Mouse (Mus musculus): ENCODE measurements around the gene Tnik.

Gene Tnik

DNA sequence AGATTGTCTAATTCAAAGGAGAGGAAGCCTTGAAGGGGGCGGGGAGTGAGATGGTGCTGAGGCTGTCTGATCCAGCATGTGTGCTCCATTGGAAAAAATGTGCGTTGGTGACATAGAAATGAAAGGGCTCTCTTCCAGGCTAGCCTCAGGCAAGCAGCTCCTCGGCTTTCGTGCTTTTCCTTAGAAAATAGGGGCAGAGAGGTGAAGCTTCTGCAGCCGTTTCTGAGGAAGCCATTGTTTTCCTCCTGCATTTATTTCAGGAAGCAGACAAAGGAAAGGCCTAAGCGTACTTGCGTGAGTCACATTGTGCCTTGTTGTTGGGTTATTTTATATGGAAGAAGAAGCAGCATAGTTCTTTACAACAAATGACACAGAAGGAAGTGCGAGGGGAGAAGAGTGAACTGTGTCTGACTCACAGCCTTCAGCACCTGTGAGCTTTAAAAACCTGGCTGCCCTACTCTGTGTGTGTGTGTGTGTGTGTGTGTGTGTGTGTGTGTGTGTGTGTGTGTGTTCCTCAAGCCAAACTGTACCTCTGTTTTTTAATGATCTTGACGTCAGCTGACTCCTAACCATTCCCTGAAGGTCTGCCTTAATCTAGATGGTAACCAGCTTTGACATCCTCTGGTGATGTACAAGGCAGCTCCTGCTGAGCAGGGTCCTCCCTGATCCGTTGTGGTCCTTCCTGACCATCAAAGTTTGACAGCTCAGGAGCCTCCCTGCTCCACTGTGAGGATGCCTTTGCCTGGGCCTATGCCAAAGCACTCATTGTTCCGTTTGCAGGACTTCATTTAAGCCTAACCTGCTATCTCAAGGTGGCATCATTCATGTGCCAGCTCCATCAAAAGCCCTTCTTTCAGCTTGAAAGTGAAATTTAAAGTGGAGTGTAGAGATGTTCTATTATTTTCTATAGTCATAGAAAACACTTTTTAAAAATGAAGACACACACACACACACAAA, 228.3 kb downstream of the Tnik start:
- DNase-seq = no peak

DNA sequence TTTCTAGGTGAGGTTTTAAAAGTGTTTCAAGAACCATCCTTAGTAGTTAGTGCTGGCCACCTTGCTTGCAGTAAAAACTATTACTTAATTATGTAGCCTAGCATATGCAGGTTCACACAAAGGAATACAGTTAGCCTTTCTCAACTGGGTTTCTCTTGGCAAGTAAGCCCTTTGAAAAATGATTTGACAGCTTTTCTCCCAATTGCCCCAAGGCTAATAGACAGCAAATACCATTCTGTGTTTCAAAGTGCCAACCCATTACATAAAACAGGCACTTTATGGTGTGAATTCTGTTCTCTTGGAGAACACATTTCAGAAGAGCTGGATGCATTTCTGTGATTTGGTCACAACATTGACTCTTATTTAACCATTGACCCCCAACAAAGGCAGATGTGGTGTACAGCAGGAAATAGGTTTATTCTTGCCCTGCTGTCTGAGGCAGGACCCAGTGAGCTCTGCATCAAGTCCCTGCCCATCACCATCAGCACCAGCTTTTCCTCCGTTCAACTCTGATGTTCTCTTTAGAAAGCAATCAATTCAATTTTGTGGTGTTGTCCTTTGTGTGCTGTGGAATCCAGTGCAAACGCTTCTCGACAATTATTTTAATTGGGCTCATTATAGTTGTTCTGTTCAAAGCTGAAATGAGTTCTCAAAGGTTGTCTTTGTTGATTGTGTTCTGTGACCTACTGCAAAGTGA, 233.9 kb downstream of the Tnik start:
- DNase-seq = no peak

DNA sequence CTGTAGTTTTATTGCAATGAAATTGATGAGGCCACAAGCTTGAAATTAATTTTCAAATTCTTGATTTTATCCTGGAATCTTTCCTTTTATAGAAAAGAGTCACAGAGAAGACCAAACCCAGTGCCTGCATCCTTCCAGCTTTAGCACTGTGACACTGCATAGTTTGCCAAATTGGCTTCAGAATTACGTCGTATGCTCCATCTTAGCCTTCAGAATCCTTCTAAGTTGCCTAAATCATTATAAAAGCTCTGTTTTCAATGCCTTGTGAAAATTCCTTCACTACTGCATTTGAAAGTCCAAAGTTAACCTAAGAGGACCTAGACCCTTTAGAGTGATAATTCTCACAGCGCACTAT, 234.5 kb downstream of the Tnik start:
- DNase-seq = no peak

DNA sequence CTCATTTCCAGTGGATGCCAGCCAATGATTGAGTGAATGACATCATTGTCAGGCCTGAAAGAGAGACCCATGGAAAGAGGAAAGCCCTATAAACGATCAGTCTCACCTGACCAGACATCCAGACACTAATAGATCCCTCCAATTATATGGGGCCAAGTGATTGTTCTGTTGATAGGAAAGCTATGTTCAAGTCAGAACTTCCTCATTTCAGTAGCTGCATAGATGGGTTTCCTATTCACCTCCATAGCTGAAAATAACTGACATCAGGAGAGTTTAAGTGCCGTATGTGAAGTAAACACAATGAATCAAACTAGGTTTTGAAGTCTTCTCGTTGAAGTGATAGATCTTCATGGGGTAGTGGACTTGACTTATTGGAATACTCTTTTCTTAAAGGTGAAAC, 239.7 kb downstream of the Tnik start:
- no peak for DNase-seq

DNA sequence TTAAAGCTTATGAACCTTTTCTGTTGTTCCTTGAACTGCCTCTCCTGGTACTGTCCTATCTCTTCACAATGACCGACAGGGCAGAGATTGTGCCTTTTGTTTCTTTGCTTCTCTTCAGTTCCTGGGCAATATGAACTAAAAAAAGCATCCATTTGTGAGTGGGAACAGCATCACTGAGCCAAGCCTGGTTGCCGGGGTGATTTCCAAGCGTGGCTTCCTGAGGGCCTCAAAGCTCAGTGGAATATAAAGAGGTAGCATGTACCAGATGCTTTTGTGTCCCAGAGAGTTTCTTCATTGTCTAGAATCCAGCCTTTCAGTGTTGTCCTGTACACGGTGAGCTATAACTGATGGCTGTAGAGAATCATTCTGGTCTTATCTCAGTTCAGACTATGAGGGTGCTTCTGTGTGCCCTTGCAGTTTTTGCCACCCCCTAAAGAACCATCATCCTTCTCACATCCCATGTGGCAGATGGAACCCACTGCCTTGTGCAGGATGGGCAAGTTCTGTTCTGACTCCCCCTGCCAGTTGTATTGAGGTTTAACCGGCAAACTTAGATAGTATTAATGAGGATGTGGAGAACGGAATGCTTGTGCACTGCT, 246.4 kb downstream of the Tnik start:
- DNase-seq = no peak

DNA sequence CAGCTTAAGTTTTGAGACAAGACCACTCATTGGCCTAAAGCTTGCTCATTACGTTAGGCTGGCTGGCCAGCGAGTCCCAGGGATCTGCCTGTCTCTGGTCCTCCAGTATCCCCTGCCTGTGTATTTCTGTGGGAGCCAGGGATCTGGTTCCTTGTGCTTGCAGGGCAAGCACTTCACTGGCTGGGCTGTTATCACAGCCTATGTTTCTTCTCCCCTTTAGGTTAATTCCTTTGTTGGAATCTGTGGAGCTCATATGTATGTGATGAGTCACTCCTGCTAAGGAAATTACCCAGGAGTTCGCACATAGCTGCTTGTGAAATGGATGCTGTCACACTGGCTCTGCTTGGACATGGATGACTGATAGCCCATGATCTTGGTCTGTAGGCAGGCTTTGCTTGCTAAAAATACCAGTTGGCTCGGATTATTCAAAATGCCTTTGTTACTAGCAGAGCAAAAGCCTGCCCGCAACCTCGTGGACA, 260.0 kb downstream of the Tnik start:
- DNase-seq = no peak

DNA sequence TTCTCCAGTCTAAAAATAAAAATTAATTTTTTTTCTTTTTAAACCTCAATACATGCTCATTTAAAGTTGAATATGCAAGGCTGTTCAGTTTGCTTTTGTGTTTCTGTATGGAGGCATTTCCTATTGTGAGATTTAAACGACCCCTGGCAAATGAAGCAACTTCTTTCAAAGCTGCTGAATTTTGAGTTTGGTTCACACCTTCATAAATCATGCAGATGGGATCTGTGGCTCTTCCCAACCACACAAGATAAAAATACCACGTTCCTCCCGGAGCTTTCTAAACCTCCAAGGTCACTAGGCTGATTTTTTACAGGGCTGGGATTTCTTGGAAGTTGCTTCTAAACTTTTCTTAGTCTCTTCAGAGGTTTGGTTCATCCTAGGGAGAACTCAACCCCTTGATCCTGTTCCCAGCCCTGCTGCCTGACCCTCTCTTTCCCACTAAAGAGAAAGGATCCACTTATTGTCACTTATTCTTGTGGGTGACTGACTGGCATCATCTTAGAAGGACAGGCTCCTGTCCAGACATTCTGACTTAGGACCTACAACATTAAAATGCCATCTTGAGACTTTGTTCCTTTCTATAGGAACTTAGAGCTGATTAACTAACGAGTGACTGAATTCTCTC, 260.6 kb downstream of the Tnik start:
- DNase-seq = no peak

DNA sequence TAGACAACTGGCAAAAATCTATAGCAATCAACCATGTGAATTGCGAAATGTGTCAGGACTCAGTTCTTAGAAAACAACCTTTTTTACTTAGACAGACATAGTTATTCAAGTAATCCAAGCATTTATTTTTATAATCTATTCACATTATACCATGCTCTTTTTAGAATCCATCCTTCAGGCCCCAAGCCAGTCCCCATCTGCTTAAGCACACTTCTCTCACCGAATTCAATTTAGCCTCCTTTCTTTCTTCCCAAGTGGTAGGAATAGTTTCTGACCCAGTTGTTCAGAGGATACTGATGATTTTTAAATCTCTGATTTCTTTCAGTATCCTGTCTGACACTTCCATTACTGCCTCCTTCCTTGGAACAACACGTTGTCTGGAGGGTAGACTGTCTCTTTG, 261.5 kb downstream of the Tnik start:
- DNase-seq = no peak

DNA sequence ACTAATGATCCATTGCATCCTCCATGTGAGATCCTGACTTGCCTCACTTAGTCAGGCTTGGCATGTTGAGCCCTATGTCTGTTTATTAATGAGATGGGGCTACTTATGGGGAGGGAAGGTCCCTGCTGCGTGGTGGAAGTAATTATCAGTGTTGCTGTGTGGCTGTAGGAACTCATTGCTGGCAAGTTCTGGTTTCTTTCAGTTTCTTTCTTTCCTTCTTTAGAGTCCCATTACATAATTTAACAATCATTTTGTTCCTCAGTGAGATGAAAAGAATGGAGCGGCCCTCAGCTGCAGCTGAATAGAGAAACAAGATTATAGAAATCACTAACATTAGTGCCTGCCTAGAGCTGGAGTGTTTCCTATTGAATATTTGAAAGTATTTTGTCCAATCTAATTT, 263.7 kb downstream of the Tnik start:
- no peak for DNase-seq

DNA sequence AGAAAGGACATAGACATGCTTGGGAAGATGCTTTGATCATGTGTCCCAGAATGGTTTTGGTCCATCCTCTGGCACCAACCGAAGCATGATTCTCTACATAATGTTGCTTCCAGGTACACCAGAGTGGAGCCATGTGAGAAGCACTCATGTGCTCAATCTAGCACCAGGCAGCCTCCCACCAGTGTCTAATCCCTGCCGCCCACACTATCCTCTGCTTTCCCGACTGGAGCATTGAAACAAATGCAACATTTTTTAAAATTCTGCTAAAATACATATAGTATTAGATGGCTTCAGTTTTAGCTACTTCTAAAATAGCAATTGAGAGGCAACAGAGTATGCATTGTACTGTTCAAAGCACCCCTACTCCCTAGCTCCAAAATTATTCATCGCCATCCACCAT, 264.2 kb downstream of the Tnik start:
- DNase-seq = no peak

DNA sequence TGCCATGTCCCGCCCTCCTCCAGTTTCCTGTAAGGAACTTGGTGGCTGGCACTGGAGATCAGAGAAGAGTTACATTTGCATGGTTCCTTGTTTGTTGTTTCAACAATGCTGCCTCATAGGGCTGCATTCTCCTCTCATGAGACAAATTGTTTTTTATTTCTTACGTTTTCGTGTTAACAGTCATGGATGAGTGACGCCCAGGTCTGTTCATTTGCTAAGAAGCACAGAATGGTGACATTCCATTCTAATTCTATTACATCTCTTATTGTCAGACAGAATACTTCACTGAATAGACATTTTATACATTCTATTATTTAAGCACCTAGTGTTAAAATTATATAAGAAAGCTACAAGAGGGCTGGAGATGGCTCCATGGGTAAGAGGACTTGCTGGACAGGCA, 266.5 kb downstream of the Tnik start:
- no peak for DNase-seq

DNA sequence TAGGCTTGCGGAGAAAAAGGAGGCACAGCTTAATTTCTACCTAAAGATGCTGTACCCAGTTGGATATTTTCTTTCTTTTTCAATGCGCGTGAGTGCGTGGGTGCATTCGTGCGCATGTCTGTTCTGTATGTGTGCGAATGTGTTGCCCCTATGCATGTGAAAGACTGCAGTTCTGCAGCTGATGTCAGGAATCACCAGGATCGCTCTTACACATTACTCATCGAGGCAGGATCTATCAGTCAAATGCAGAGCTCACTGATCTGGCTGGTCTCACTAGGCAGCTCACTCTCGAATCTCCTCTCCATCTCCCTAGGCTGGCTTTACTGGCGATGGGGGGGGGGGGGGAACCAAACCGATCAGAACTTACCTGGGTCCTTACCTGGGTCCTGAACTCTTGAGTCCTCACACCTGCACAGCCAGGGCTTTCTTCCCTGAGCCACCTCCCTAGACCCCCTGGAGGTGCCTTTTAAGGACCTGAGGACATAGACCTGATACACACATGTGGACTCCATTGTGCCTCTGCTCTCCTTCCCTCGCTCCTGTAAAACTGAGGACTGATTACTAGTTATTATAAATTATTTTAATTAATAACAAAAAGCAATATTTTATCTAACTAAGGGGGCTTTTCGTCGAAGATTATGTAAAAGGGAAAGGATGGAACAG, 268.4 kb downstream of the Tnik start:
- no peak for DNase-seq

DNA sequence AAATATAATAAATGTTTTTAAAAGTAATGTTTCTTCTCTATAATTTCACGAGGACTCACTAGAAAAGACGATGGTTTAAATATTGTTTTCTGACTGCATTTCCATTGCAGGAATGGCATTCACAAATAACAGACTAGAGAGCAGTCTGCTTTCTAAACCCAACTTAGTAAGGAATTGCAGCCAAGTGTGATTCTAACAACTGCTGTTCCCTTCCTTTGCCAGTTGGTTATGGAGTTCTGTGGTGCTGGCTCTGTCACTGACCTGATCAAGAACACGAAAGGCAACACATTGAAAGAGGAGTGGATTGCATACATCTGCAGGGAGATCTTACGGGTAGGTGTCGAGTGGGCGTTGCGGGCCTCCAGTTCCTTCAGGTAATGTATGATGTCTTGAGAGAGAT, 269.7 kb downstream of the Tnik start:
- DNase-seq = no peak

DNA sequence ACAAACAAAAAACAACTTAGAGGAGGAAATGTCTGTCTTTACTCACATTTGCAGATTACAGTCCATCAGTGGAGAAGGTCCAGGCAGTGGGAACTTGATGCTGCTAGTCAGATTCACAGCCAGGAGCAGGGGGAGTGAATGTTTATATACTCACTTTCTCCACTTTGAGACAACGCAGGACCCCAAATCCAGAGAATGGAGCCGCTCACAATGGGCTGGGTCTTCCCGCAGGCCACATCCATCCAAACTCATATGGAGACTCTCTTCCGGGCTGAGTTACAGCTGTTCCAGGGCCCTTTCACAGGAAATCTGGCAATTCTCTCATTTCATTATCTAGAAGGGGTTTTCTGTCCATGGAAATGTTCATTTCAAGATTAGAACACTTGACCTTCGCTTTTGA, 277.1 kb downstream of the Tnik start:
- DNase-seq = no peak

DNA sequence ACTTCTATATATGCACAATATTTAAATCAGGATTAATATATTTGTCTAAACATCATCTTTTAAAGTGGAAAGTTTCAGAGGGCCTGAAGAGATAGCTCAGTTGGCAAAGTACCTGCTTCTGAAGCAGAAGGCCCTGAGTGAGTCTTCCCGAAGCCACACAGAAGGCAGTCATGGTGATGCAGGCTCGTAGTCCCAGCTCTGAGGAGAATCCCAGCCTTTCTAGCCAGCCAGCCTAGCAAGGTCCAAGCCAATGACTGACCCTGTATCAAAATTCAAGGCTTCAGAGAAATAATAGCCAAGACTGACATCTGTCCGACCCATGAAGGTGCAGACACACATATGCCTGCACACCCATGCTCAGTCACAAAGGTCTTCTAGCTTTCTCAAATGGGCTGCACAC, 279.9 kb downstream of the Tnik start:
- no peak for DNase-seq

DNA sequence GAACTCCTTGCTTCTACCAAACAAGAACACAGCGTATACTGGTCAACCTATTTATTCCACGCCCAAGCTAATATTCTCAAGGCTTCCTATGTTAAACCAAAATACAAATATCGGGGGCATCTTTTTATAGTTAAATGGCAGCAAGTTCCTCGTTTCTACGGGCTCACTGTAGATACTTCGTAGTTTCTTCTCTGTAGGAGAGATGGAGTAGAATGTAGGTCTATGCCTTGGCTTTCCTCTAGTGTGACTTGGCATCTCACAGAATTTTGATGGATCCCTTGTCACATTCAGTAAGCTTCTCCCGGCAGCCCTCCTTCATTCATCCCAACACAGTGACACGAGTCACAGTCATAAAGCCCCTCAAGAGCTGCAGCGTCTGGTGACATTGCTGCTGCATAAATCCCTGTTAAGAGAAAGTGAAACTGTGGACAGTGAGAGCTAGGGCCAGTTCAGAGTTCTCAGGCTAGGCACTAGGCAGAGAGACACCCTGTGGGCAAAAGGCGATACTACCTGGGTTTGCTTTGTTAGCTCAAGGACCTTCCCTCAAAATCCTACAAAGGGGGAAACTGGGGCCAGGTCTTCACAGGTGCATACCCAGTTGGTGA, 280.5 kb downstream of the Tnik start:
- peak; percentile 21 to 61 for DNase-seq

DNA sequence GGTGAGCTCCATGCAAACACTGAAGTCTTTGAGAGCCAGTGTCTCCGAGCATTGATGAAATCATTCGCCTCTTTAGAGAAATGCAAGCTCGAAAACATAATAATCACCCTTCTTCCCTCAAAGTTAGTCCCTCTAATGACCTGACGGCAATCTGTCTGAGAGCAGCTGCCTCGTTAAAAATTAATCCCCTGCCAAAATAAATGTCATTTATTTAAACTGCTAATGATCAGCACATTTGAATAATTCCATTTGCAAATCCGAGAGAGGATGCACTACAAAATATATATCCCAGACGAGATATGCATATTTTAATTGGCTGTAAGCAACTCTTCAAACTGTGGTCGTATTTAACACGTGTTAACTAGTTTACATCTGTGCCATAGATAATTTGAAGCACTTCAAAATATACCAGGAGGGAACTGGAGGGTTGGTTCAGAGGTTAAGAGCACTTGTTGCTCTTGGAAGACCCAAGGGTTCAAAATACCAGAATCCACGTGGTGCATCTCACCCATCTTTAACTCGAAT, 281.4 kb downstream of the Tnik start:
- no peak for DNase-seq

DNA sequence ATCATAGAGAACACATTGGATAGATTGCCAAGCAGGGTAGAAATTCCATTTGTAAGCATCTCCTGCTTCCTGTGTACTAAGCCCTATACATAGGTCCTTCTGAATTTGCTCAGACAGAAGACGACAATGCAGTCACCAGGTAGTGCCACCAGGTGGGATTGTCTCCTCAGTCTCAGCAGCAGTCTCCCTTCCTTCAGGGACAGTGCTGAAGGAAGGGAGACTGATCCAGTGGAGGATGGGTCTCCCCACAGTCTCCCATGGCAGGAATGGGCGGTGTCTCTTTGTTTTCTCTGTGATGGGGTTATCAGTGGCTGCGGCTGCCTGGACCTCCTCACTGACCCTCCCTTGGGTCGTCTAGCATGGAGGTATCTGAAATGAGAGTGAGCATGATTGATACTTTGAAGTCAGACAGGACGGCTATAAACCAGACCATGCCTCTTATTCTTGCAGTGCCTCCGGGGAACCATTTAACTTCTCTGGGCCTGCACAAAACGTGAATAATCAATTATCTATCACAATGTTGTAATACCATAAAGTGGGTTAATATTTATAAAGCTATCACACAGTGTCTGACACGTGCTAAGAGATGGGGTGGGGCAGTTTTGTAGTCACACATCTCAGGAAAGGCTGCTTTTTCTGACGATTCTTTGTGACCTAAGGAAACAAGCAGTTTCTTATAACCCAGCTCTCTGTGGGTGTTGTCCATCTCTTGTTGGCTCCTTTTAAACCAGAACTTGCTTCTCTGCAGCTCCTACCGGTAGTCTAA, 285.1 kb downstream of the Tnik start:
- no peak for DNase-seq

DNA sequence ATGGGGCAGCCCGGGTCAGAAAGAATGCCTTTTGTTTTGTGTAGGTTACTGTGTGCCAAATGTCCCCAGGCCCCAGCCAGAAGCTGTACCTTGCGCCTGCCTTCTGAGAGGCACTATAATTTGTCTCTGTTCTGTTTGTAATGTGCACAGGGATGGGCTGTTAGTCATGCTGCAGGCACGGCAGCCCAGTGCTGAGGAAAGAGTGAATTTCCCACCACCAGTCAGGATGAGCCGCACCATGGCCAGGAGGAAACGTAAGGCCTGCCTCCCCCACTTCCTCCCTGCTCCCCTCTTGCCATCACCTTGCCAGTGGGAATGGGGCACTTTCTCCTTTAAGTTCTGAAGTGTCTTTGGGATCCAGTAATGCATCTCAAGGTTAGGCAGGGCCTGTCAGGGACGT, 286.4 kb downstream of the Tnik start:
- no peak for DNase-seq

DNA sequence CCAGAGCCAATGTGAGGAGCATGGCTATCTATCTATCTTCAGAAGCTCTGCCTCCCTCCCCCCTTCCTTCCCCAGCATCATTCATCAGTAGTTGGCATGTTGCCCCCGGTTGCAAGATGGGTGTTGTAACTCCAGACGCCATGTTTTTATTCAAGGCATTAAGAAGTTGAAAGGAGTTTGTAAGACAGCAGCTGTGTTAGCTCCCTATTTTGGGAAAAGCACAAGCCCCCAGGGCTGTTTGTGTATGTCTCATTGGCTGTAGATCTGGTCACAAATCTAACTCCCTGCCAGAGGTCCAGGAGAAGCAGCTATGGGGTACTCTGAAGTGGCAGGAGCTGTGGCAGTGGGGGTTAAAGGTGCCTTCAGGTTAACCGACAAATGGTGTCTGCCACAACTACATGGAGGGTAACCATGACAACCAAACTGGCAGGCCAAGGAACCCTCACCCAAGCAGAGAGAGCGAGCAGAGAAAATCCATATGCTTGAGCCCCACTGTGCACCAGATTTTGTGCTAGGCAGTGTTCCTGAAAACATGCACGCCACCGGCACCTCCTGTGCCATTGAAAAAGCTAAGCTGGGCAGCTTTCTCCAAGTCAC, 287.6 kb downstream of the Tnik start:
- no peak for DNase-seq

DNA sequence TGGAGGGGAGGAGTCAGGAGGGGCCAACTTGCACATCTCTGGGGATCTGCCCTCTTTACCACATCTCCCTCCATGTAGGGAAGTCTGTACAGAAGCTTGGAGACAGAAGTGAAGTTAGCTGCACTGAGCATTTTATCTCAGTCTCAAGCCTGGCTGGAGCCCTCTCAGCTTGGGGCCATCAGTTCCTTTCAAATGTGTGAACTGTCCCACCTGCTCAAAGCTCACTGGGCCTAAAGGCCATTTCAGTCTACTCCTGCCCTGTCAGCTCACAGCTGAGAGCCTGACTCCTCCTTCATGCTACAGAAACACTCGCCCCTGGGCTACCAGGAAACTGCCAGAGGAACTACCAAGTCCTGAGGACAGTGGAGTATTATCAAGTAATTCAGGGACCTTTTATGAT, 288.7 kb downstream of the Tnik start:
- no peak for DNase-seq
